22 mouse cellular contexts compared by ENCODE assay signal in genomic region chr16:6715245-6715644, GRCm38 (mm10).
A peak's percentile ranks its signal among the peaks of the same experiment; 100 is the strongest.
DNase-seq lines count a peak whose midpoint lies in the region; ATAC-seq and TF ChIP-seq lines count a peak whose summit lies in the region.
"Had no signal": no experiment of that assay in that cellular context is flagged by ENCODE, and none has a peak within 500 bp of the region (broad histone marks: within the 10 kb centered on the region; RNA-seq: fewer than 3 reads in every experiment).

No protein-coding gene starts in this region.

- no peaks in the 10 kb centered on the region for H3K27me3 ChIP-seq in midbrain, embryonic 11.5 days (ENCODE audit: control insufficient read depth, insufficient read depth, low read length)
- H3K27me3 ChIP-seq in midbrain, postnatal 0 days (ENCODE audit: insufficient read depth, low read length) = no peaks in the 10 kb centered on the region
- H3K27me3 ChIP-seq in heart, embryonic 12.5 days (replicated peaks) = no peaks in the 10 kb centered on the region
- H3K27me3 ChIP-seq: CH12.LX; embryonic facial prominence, embryonic 12.5 days; forebrain, embryonic 13.5 days; forebrain, embryonic 15.5 days had no signal

- no peak overlapping the region for H3K4me2 ChIP-seq in midbrain, embryonic 11.5 days
- no peak overlapping the region for H3K4me2 ChIP-seq in midbrain, postnatal 0 days (ENCODE audit: low read depth, low read length, poor library complexity, severe bottlenecking)
- no peak overlapping the region for H3K4me2 ChIP-seq in heart, embryonic 12.5 days
- H3K4me2 ChIP-seq: embryonic facial prominence, embryonic 12.5 days; forebrain, embryonic 13.5 days; forebrain, embryonic 15.5 days had no signal

- no peak overlapping the region for H3K4me3 ChIP-seq in midbrain, embryonic 11.5 days (ENCODE audit: low read depth, low read length)
- no peak overlapping the region for H3K4me3 ChIP-seq in midbrain, postnatal 0 days (ENCODE audit: low read depth, low read length)
- H3K4me3 ChIP-seq in heart, embryonic 12.5 days = no peak overlapping the region
- H3K4me3 ChIP-seq: embryonic facial prominence, embryonic 10.5 days; embryonic facial prominence, embryonic 12.5 days; forebrain, embryonic 13.5 days; forebrain, embryonic 15.5 days had no signal

- H3K4me1 ChIP-seq in midbrain, embryonic 11.5 days (ENCODE audit: control insufficient read depth, insufficient read depth, low read length) = no peaks in the 10 kb centered on the region
- H3K4me1 ChIP-seq in midbrain, postnatal 0 days (ENCODE audit: insufficient read depth, low read length) = no peaks in the 10 kb centered on the region
- no peaks in the 10 kb centered on the region for H3K4me1 ChIP-seq in heart, embryonic 12.5 days (replicated peaks)
- H3K4me1 ChIP-seq: embryonic facial prominence, embryonic 10.5 days; embryonic facial prominence, embryonic 12.5 days had no signal

- ATAC-seq in midbrain, embryonic 11.5 days (ENCODE audit: low FRiP score) = no peak
- ATAC-seq in midbrain, postnatal 0 days (ENCODE audit: low FRiP score) = no peak
- ATAC-seq in heart, embryonic 12.5 days (ENCODE audit: insufficient number of reproducible peaks, low FRiP score) = no peak
- ATAC-seq: CD4-positive, CD25-positive, alpha-beta regulatory T cell, adult 4 months; forebrain, embryonic 13.5 days; forebrain, embryonic 15.5 days; forebrain, postnatal 0 days had no signal

- 88% methylated on average over 4 of the region's 4 CpGs for WGBS in midbrain, embryonic 11.5 days
- 90% methylated on average over 4 of the region's 4 CpGs for WGBS in midbrain, postnatal 0 days
- WGBS in heart, embryonic 12.5 days = 87% methylated on average over 4 of the region's 4 CpGs

- H3K36me3 ChIP-seq in midbrain, embryonic 11.5 days (ENCODE audit: control insufficient read depth, insufficient read depth, low read length) = no peaks in the 10 kb centered on the region
- H3K36me3 ChIP-seq in midbrain, postnatal 0 days (ENCODE audit: insufficient read depth, low read length) = no peaks in the 10 kb centered on the region
- H3K36me3 ChIP-seq in heart, embryonic 12.5 days = no peaks in the 10 kb centered on the region
- H3K36me3 ChIP-seq: embryonic facial prominence, embryonic 10.5 days; embryonic facial prominence, embryonic 12.5 days; forebrain, embryonic 15.5 days; G1E had no signal

- H3K9ac ChIP-seq in midbrain, embryonic 11.5 days (ENCODE audit: low read length) = no peak overlapping the region
- H3K9ac ChIP-seq in midbrain, postnatal 0 days (replicated peaks; ENCODE audit: low read length, poor library complexity, severe bottlenecking) = no peak overlapping the region
- H3K9ac ChIP-seq in heart, embryonic 12.5 days = no peak overlapping the region
- H3K9ac ChIP-seq: embryonic facial prominence, embryonic 12.5 days; forebrain, embryonic 13.5 days; forebrain, embryonic 15.5 days; forebrain, postnatal 0 days had no signal

- H3K9me3 ChIP-seq in midbrain, embryonic 11.5 days (ENCODE audit: control insufficient read depth, low read length) = no peaks in the 10 kb centered on the region
- H3K9me3 ChIP-seq in midbrain, postnatal 0 days (ENCODE audit: low read length) = no peaks in the 10 kb centered on the region
- no peaks in the 10 kb centered on the region for H3K9me3 ChIP-seq in heart, embryonic 12.5 days (replicated peaks)
- H3K9me3 ChIP-seq: embryonic facial prominence, embryonic 10.5 days; embryonic facial prominence, embryonic 12.5 days; forebrain, embryonic 13.5 days; forebrain, embryonic 15.5 days had no signal

- peak; percentile 3 to 22 for DNase-seq in adrenal gland, postnatal 36 days
- no peak for DNase-seq in adrenal gland, postnatal 10 days
- DNase-seq in midbrain, embryonic 11.5 days (ENCODE audit: low spot score, missing footprints) = peak; percentile 33
- DNase-seq in midbrain, postnatal 0 days (ENCODE audit: low spot score) = no peak
- peak; percentile 40 for DNase-seq in NIH3T3 (ENCODE audit: low read depth)
- no peak for DNase-seq in cerebellum, adult 9-10 months
- DNase-seq: adrenal gland, postnatal 14 days; B cell, adult 2 months; cerebellum, adult 11 months; cerebellum, adult 18-20 months; cerebellum, adult 8-10 months; cerebellum, postnatal 10 days; cerebellum, postnatal 25 days; forebrain, postnatal 0 days had no signal

- TF ChIP-seq CTCF in midbrain, postnatal 0 days (IDR thresholded peaks at IDR 0.05) = no peak

- H3K27ac ChIP-seq in midbrain, embryonic 11.5 days (ENCODE audit: low read depth, low read length) = no peak overlapping the region
- no peak overlapping the region for H3K27ac ChIP-seq in midbrain, postnatal 0 days (ENCODE audit: low read depth, low read length)
- H3K27ac ChIP-seq in heart, embryonic 12.5 days (ENCODE audit: poor library complexity, severe bottlenecking) = no peak overlapping the region
- H3K27ac ChIP-seq: embryonic facial prominence, embryonic 10.5 days; embryonic facial prominence, embryonic 12.5 days; forebrain, embryonic 13.5 days; forebrain, embryonic 15.5 days had no signal

Comparison
In these comparisons a context has a peak if more than half of its experiments do, and no peak if none do; other contexts are left out.
1. DNase-seq: peak in adrenal gland, postnatal 36 days (2 of 2), midbrain, embryonic 11.5 days (single experiment) and NIH3T3 (single experiment); none in adrenal gland, postnatal 10 days (single experiment), midbrain, postnatal 0 days (single experiment) and cerebellum, adult 9-10 months (single experiment).